Mouse (Mus musculus): ENCODE measurements around the gene Suco. TPM values are rescaled to one million over a fixed set of nuclear protein-coding genes. Genes with fewer than 3 reads are reported as not detected.

Suco gene
- total and polyA plus RNA-seq, 3 experiments = 6.4 to 6.8 TPM; not detected in 1

DNA sequence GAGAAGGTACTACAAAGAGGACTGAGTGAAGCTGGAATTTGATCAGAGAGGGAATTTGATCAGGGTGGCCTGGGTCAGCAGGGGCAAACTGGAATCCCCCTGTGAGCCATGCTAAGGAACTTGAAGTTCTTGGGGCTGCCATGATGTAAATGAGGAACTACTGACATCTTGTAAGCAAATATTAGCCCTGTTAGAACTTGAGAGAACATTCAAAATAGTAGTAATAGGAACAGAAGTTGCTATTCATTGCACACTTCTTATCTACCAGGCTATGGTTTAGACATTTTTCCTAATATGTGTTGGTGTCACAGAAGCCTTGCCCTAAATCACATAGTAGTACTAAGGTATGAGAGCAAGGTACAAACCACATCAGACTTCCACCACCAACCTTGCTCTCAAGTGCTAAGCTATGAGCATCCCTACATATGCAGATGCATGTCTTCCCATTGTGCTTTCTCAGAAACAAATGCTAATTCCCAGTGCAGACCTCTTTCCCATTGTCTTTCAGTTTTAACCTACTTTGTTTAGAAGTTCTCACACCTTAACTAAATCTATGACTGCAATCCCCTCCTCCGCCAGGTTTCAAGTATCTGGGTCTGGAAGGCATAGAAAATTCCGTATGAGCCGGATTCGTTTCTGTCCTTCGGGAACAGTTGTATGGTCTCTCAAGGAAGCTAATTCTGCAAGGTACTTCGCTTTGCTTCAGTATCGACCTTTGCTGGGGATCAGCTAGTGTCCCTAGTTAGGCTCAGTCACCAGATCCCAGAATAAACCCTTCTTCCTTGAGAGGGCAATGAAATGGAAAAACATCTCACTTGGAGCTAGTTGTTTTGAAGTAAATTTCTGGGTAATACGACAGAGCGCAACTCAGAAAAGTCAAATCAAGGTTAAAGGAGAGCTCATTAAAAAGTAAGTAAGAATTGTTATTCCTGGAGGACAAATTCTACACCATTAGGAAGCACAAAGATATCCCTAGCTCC is 44.3 kb upstream of the Suco start:
- H3K9me3 ChIP-seq (replicated peaks; ENCODE audit: insufficient read depth, low read length) = no peaks in the 10 kb centered on the region
- peaks cover 3 to 6% of the 10 kb centered on the region in 2 experiments; a peak in 3 of 4 replicates for H3K27me3 ChIP-seq (ENCODE audit: control insufficient read depth in 1 of 2, insufficient read depth in 2 of 2, low read length in 2 of 2)
- H3K27ac ChIP-seq (ENCODE audit: control insufficient read depth, low read depth, low read length) = no peak overlapping the region
- TF ChIP-seq MAZ (IDR thresholded peaks at IDR 0.05; ENCODE audit: low read depth, low read length) (no peak), UBTF (IDR thresholded peaks at IDR 0.05; ENCODE audit: borderline replicate concordance, insufficient read depth, low read depth, low read length) (no peak), EP300 (IDR thresholded peaks at IDR 0.05; ENCODE audit: low read depth in 1 of 2, low read length in 2 of 2) (no peak), JUND (IDR thresholded peaks at IDR 0.05; ENCODE audit: low read depth, low read length) (no peak), BHLHE40 (IDR thresholded peaks at IDR 0.05; ENCODE audit: borderline replicate concordance, low read depth, low read length) (no peak), CHD1 (IDR thresholded peaks at IDR 0.05; ENCODE audit: low read depth, low read length) (no peak), MYB (IDR thresholded peaks at IDR 0.05; ENCODE audit: low read depth, low read length) (no peak), MEF2A (IDR thresholded peaks at IDR 0.05; ENCODE audit: extremely low read depth, insufficient replicate concordance, low read depth, low read length, poor library complexity, severe bottlenecking) (no peak), POLR2AphosphoS2 (IDR thresholded peaks at IDR 0.05; ENCODE audit: low read length) (no peak), POLR2AphosphoS5 (IDR thresholded peaks at IDR 0.05; ENCODE audit: borderline replicate concordance, low read depth, low read length) (no peak), RCOR1 (IDR thresholded peaks at IDR 0.05; ENCODE audit: low read depth, low read length) (no peak), MYC (IDR thresholded peaks at IDR 0.05; ENCODE audit: low read depth, low read length) (no peak), TAL1 (IDR thresholded peaks at IDR 0.05; ENCODE audit: low read length) (no peak), HCFC1 (IDR thresholded peaks at IDR 0.05; ENCODE audit: low read depth, low read length) (no peak), E2F4 (IDR thresholded peaks at IDR 0.05; ENCODE audit: borderline replicate concordance, low read depth, low read length) (no peak), CTCF (IDR thresholded peaks at IDR 0.05 in 2 of 3, conservative IDR thresholded peaks at IDR 0.05 in 1 of 3; ENCODE audit: control insufficient read depth in 1 of 3, insufficient read depth in 1 of 3, low read depth in 2 of 3, low read length in 3 of 3, poor library complexity in 1 of 3, severe bottlenecking in 1 of 3) (no peak), MXI1 (IDR thresholded peaks at IDR 0.05; ENCODE audit: low read depth, low read length) (no peak), POLR2A (IDR thresholded peaks at IDR 0.05; ENCODE audit: control insufficient read depth in 1 of 2, insufficient read depth in 1 of 2, low read depth in 1 of 2, low read length in 2 of 2, poor library complexity in 1 of 2) (no peak)
- H3K9ac ChIP-seq (ENCODE audit: control insufficient read depth, low read depth, low read length, poor library complexity, severe bottlenecking) = no peak overlapping the region
- no peak for DNase-seq (ENCODE audit: low read depth, low spot score)
- no peak overlapping the region for H3K4me3 ChIP-seq (ENCODE audit: control insufficient read depth in 1 of 2, insufficient read depth in 1 of 2, low read depth in 2 of 2, low read length in 2 of 2)
- no peaks in the 10 kb centered on the region for H3K79me2 ChIP-seq (ENCODE audit: control insufficient read depth, insufficient read depth, low read length, poor library complexity)
- no peaks in the 10 kb centered on the region for H3K4me1 ChIP-seq (ENCODE audit: control insufficient read depth in 1 of 2, insufficient read depth in 2 of 2, low read length in 2 of 2)
- no peaks in the 10 kb centered on the region for H3K36me3 ChIP-seq (ENCODE audit: control insufficient read depth in 1 of 2, insufficient read depth in 2 of 2, low read length in 2 of 2)

- H3K4me3 ChIP-seq (ENCODE audit: control insufficient read depth in 1 of 2, insufficient read depth in 1 of 2, low read depth in 2 of 2, low read length in 2 of 2) = no peak overlapping the region
- no peak overlapping the region for H3K9ac ChIP-seq (ENCODE audit: control insufficient read depth, low read depth, low read length, poor library complexity, severe bottlenecking)
- TF ChIP-seq SIN3A (IDR thresholded peaks at IDR 0.05; ENCODE audit: low read length) (no peak), E2F4 (IDR thresholded peaks at IDR 0.05; ENCODE audit: borderline replicate concordance, low read depth, low read length) (no peak), RAD21 (IDR thresholded peaks at IDR 0.05; ENCODE audit: low read depth, low read length) (no peak), MEF2A (IDR thresholded peaks at IDR 0.05; ENCODE audit: extremely low read depth, insufficient replicate concordance, low read depth, low read length, poor library complexity, severe bottlenecking) (no peak), RCOR1 (IDR thresholded peaks at IDR 0.05; ENCODE audit: low read depth, low read length) (no peak), POLR2A (IDR thresholded peaks at IDR 0.05; ENCODE audit: control insufficient read depth in 1 of 2, insufficient read depth in 1 of 2, low read depth in 1 of 2, low read length in 2 of 2, poor library complexity in 1 of 2) (no peak), ZNF384 (IDR thresholded peaks at IDR 0.05; ENCODE audit: low read depth, low read length) (no peak), TAL1 (IDR thresholded peaks at IDR 0.05; ENCODE audit: low read length) (no peak), POLR2AphosphoS5 (IDR thresholded peaks at IDR 0.05; ENCODE audit: borderline replicate concordance, low read depth, low read length) (no peak), EP300 (IDR thresholded peaks at IDR 0.05; ENCODE audit: low read depth in 1 of 2, low read length in 2 of 2) (no peak)
These were observed 43.1 kb upstream of the Suco start for GRCm38 (mm10) chr1:161919594-161919993.

More at GRCm38 (mm10) chr1:161919594-161919993, 43.1 kb upstream of the Suco start:
- H3K27ac ChIP-seq (ENCODE audit: control insufficient read depth, low read depth, low read length) = no peak overlapping the region
- no peaks in the 10 kb centered on the region for H3K36me3 ChIP-seq (ENCODE audit: control insufficient read depth in 1 of 2, insufficient read depth in 2 of 2, low read length in 2 of 2)
- no peaks in the 10 kb centered on the region for H3K4me1 ChIP-seq (ENCODE audit: control insufficient read depth in 1 of 2, insufficient read depth in 2 of 2, low read length in 2 of 2)
- H3K9me3 ChIP-seq (replicated peaks; ENCODE audit: insufficient read depth, low read length) = no peaks in the 10 kb centered on the region
- peaks cover 3 to 5% of the 10 kb centered on the region in 2 experiments; a peak in 3 of 4 replicates for H3K27me3 ChIP-seq (ENCODE audit: control insufficient read depth in 1 of 2, insufficient read depth in 2 of 2, low read length in 2 of 2)
- H3K79me2 ChIP-seq (ENCODE audit: control insufficient read depth, insufficient read depth, low read length, poor library complexity) = no peaks in the 10 kb centered on the region
- DNase-seq (ENCODE audit: low read depth, low spot score) = no peak

All from MEL (cell line).